Mouse (Mus musculus): ENCODE data around the gene Gm11549.

Gene Gm11549

GRCm38 (mm10) chr3:36531242-36531641 is 9.6 kb upstream of the Gm11549 start:
- CTCF ChIA-PET = interaction anchor here in 1 of 4 experiments (0.6 kb wide), 1 partner anchor 87 kb away, joined by 3 read pairs; no protein-coding TSS in a partner anchor
- POLR2A ChIA-PET = no interaction called here

- ChIA-PET POLR2A (interaction anchor here in 1 of 4 experiments (0.6 kb wide), 1 partner anchor 7 kb away, joined by 8 read pairs; no protein-coding TSS in a partner anchor), CTCF (no interaction called here)
Observed at GRCm38 (mm10) chr3:36530781-36531180, 9.2 kb upstream of the Gm11549 start.

- ChIA-PET POLR2A (interaction anchor here in 1 of 4 experiments (0.6 kb wide), 1 partner anchor 8 kb away, joined by 8 read pairs; no protein-coding TSS in a partner anchor), CTCF (no interaction called here)
Observed at GRCm38 (mm10) chr3:36530345-36530744, 8.7 kb upstream of the Gm11549 start.

- POLR2A ChIA-PET = interaction anchor here in 1 of 4 experiments (0.9 kb wide), 1 partner anchor 43 kb away, joined by 3 read pairs; no protein-coding TSS in a partner anchor
- CTCF ChIA-PET = no interaction called here
Observed at GRCm38 (mm10) chr3:36524466-36524865, 2.9 kb upstream of the Gm11549 start.

GRCm38 (mm10) chr3:36522137-36522536 is 524 bp upstream of the Gm11549 start:
- CTCF ChIA-PET = interaction anchor here (0.7 to 2.7 kb wide), 7 partner anchors 10 to 266 kb away, joined by 3 to 14 read pairs (median 3); no protein-coding TSS in a partner anchor
- POLR2A ChIA-PET = interaction anchor here in 3 of 4 experiments (0.6 to 1.5 kb wide), 6 partner anchors 11 to 588 kb away, joined by 3 to 5 read pairs (median 3); no protein-coding TSS in a partner anchor

GRCm38 (mm10) chr3:36516196-36516595 is 5.4 kb downstream of the Gm11549 start:
- POLR2A ChIA-PET = interaction anchor here in 1 of 4 experiments (0.6 kb wide), 1 partner anchor 38 kb away, joined by 3 read pairs; no protein-coding TSS in a partner anchor
- CTCF ChIA-PET = no interaction called here

GRCm38 (mm10) chr3:36511491-36511890 is 10.1 kb downstream of the Gm11549 start:
- CTCF ChIA-PET = interaction anchor here in 1 of 4 experiments (1.1 kb wide), 1 partner anchor 14 kb away, joined by 3 read pairs; no protein-coding TSS in a partner anchor
- POLR2A ChIA-PET = no interaction called here

- ChIA-PET POLR2A (interaction anchor here in 1 of 4 experiments (1.1 kb wide), 1 partner anchor 41 kb away, joined by 3 read pairs; no protein-coding TSS in a partner anchor), CTCF (interaction anchor here in 3 of 4 experiments (0.7 to 1.5 kb wide), 5 partner anchors 9 to 906 kb away, joined by 3 to 5 read pairs (median 4); no protein-coding TSS in a partner anchor)
Observed at GRCm38 (mm10) chr3:36505809-36506735, 15.5 kb downstream of the Gm11549 start.

GRCm38 (mm10) chr3:36505306-36505705 is 16.3 kb downstream of the Gm11549 start:
- ChIA-PET CTCF (interaction anchor here in 3 of 4 experiments (0.7 to 1.7 kb wide), 3 partner anchors 10 to 115 kb away, joined by 3 to 5 read pairs (median 3); no protein-coding TSS in a partner anchor), POLR2A (interaction anchor here in 1 of 4 experiments (1.1 kb wide), 1 partner anchor 40 kb away, joined by 3 read pairs; no protein-coding TSS in a partner anchor)

GRCm38 (mm10) chr3:36501546-36501945 is 20.1 kb downstream of the Gm11549 start:
- POLR2A ChIA-PET = no interaction called here
- CTCF ChIA-PET = interaction anchor here in 1 of 4 experiments (0.8 kb wide), 1 partner anchor 64 kb away, joined by 3 read pairs; no protein-coding TSS in a partner anchor

- CTCF ChIA-PET = interaction anchor here in 2 of 4 experiments (0.8 to 1.4 kb wide), 2 partner anchors 64 to 170 kb away, joined by 3 to 4 read pairs; no protein-coding TSS in a partner anchor
- POLR2A ChIA-PET = no interaction called here
Observed at GRCm38 (mm10) chr3:36500976-36501375, 20.6 kb downstream of the Gm11549 start.

GRCm38 (mm10) chr3:36499418-36499817 is 22.2 kb downstream of the Gm11549 start:
- ChIA-PET CTCF (no interaction called here), POLR2A (no interaction called here)

GRCm38 (mm10) chr3:36498224-36498623 is 23.4 kb downstream of the Gm11549 start:
- POLR2A ChIA-PET = no interaction called here
- CTCF ChIA-PET = no interaction called here

GRCm38 (mm10) chr3:36496746-36497145 is 24.9 kb downstream of the Gm11549 start:
- ChIA-PET CTCF (interaction anchor here (0.6 to 3.5 kb wide), 48 partner anchors 10 to 1073 kb away, joined by 3 to 20 read pairs (median 4); partner anchors contain the start of genes 1810062G17Rik (in 2 of the 4), Anxa5 (in 2 of the 4), Ccna2 (in 2 of the 4) and Gm11549 (in 2 of the 4)), POLR2A (interaction anchor here in 3 of 4 experiments (0.5 to 1.0 kb wide), 3 partner anchors 25 to 707 kb away, joined by 3 to 4 read pairs (median 3); partner anchors contain the start of gene Gm11549 (in 1 of the 3))

- POLR2A ChIA-PET = no interaction called here
Observed at GRCm38 (mm10) chr3:36496273-36496672, 25.3 kb downstream of the Gm11549 start.

GRCm38 (mm10) chr3:36495436-36495835 is 26.2 kb downstream of the Gm11549 start:
- POLR2A ChIA-PET = interaction anchor here in 2 of 4 experiments (0.6 to 1.3 kb wide), 2 partner anchors 287 to 345 kb away, joined by 3 to 5 read pairs; partner anchors contain the start of gene D3Ertd254e (in 1 of the 2)

More at GRCm38 (mm10) chr3:36496273-36496672, 25.3 kb downstream of the Gm11549 start:
- CTCF ChIA-PET = interaction anchor here (0.6 to 3.5 kb wide), 45 partner anchors 10 to 1074 kb away, joined by 3 to 20 read pairs (median 4); partner anchors contain the start of genes 1810062G17Rik (in 3 of the 4), Anxa5 (in 3 of the 4), Gm11549 (in 2 of the 4) and Ccna2 (in 1 of the 4)

GRCm38 (mm10) chr3:36494613-36495012 is 27.0 kb downstream of the Gm11549 start:
- POLR2A ChIA-PET = interaction anchor here in 2 of 4 experiments (0.6 to 1.3 kb wide), 2 partner anchors 344 to 565 kb away, joined by 3 read pairs; partner anchors contain the start of gene D3Ertd254e (in 1 of the 2)
- CTCF ChIA-PET = interaction anchor here (0.6 to 3.5 kb wide), 33 partner anchors 8 to 522 kb away, joined by 3 to 16 read pairs (median 4); partner anchors contain the start of genes 1810062G17Rik (in 2 of the 4), Anxa5 (in 2 of the 4), D3Ertd254e (in 2 of the 4) and Bbs7 (in 1 of the 4)

More at GRCm38 (mm10) chr3:36495436-36495835, 26.2 kb downstream of the Gm11549 start:
- CTCF ChIA-PET = interaction anchor here (0.5 to 3.5 kb wide), 56 partner anchors 9 to 733 kb away, joined by 3 to 16 read pairs (median 4); partner anchors contain the start of genes Gm11549 (in 3 of the 4), 1810062G17Rik (in 2 of the 4), Anxa5 (in 2 of the 4) and D3Ertd254e (in 2 of the 4)

- ChIA-PET CTCF (no interaction called here), POLR2A (no interaction called here)
Observed at GRCm38 (mm10) chr3:36493641-36494283, 27.9 kb downstream of the Gm11549 start.
